Mouse (Mus musculus): Measurements from ENCODE around the gene Kif5a.
A peak's percentile ranks its signal among the peaks of the same experiment; 100 is the strongest.

Kif5a gene

DNA sequence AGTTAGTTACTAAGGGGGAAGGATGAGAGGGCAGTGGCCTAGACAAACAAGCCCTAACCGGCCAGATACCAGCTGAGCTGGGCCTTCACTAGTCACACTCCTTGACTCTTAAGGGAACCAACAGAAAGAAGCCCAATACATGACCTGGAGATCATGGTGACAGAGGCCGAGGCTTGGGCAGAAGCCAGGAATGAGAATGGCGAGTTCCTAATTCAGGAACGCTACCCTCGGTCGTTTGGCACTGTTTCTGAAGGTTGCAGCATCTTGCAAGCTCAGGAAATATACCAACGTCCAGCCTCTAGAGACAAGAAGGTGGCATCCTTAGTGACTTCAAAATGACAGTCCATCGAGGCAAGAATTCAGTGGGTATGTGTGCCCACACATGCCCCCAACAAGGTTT, 1.2 kb upstream of the Kif5a start:
- DNase-seq, result no peak

DNA sequence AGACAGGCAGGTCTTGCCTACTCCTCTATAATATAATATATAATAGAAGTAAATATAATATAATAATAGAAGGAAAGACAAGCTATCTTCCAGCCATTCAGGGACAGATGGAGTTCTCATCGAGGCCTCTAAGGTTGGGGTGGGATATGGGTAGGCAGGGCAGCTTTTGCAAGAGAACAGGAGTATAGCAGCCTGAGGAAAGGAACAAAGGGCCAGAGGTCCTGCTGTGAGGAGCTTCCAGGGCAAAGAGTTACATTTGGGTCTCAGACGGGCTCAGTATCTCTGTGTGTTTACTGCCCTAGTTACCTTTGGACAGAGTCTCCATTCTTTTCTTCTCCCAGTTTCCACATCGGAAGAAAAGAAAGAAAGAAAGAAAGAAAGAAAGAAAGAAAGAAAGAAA, 483 bp upstream of the Kif5a start:
- no peak for DNase-seq

DNA sequence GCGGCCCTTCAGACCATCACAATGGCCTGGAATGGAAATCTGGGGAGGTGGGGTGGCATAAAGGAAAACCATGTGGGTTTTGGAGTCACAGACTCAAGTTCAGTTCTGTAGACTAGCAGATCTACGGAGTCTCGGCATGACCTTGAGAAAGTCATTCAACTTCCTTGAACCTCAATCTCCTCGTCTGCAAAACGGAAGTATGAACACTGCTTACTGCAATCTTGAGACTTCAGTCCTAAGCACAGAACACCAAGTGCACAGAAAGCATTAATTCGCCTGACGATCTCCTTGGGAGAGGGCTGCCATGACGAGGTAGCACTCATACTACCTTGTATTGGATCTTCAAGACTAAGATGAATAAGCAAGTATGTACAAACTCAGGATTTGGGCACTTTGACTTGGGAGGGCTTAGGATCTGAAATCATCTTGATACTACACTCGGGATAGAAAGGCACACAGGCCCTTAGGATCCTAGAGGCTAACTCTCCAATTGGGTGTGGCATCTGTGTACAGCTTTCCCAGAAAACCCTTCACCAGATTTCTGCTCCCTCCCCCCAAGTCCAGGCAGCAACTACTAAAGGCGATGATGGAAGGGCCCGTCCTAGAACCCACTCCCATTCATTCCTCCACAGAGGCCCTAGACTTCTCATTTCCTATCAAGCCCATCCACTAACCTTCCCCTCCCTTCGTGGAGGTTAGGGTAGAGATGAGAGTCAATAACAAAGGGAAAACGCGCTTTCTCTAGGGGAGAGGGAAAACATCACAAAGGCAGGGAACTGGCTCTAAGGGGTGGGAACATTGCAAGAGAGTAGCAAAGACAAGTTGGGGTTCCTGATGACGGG, 1.2 kb downstream of the Kif5a start:
- no peak for DNase-seq

DNA sequence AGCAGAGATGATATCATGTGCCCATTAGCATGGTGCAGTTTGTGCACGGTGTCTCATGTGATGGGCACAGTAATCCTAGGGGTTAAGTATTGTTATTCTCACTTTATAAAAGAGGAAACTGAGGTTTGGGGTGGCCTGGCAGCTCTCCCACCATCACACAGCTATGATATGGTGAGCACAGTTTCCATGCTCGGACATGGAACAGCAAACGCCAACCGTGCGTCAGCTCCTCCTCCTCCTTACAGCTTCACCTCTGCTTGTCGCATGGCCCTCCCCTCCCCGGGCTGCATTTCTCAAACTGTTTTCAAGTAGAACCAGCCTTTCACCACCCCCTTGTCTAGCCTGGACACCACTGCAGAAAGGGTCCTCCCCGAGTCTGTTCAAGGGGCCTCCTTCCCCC, 4.7 kb downstream of the Kif5a start:
- DNase-seq, result no peak

DNA sequence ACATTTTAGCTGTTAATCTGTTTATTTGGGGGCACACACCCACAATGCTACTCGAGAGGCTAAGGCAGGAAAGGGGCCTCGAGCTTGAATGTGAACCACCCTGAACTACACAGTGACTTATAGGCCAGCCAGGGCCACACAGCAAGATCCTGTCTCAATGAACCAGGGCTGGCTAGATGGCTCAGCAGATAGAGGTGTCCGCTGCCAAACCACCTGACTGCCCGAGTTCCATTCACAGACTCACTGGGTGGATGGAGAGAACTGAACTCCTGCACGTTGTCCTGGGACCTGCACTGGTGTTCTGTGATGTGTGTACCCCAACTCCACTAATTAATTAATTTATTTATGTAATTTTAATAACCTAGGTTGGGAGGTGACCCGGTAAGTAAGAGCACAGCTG, 5.4 kb downstream of the Kif5a start:
- DNase-seq, result no peak

DNA sequence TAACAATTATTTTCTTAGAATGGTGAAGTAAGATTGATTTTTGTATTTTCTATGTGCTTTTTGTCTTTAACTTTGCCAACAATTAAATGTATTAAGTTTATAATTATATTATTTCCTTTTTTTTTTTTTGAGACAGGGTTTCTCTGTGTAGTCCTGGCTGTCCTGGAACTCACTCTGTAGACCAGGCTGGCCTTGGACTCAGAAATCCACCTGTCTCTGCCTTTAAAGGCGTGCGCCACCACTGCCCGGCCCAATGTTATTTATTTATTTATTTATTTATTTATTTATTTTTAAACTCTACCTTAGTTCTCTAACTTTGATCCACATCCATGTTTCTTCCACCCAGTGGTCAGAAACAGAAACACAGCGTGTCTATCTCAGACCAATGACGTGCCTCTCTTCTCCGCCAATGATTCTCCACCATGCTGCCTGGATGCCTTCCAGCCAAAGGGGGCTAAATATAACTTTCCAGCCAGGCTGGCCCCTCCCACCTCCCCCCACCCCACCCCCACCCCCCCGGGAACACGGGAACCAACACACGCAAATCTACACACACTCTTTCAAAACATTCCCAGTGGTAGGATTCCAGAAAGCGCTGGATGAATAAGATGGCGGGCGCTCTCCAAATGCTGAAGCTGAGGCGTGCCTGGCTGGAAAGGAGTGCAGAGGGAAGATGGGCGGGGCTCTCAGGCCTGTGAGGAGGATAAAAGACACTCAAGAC, 7.4 kb downstream of the Kif5a start:
- no peak for DNase-seq

DNA sequence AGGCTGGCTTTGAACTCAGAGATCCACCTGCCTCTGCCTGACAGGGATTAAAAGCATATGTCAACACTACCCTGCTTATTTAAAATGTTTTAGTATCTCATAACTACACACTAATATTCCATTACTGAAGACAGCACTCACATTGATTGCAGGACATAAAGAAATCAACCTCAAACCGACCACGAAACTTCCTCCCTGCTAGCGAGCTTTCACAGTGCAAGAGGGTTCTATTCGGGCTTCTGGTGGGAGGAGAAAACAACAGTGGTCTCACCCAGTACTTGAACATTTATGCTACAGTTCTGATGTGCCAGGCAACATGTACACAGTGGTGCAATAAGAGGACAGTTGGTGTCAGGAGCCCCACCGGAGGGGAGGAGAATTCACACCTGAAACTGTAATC, 12.3 kb downstream of the Kif5a start:
- no peak for DNase-seq

DNA sequence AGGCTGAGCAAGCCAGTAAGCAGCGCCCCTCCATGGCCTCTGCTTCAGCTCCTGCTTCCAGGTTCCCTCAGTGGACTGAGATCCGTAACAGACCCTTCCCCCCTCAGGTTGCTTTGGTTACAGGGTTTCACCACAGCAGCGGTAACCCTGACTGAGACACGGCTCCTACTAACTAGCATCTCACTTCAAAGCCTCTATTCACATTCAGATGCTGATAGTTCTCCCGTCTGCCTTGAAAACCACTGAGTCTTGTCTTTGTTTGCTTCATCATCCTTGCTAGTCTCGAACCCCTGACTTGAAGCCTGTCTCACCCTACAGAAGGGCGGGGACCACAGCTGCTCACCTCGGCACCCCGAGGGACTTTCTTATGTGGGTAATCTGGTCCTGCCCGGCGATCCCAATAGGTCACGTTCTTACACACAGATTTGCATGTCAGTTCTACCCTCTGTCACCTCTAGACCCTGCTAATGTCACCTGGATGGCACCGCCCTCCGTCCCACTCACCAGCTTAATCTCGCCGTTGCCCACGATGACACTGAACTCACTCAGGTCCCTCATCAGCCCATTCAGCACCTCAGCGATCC, 24.8 kb downstream of the Kif5a start:
- DNase-seq, result no peak

DNA sequence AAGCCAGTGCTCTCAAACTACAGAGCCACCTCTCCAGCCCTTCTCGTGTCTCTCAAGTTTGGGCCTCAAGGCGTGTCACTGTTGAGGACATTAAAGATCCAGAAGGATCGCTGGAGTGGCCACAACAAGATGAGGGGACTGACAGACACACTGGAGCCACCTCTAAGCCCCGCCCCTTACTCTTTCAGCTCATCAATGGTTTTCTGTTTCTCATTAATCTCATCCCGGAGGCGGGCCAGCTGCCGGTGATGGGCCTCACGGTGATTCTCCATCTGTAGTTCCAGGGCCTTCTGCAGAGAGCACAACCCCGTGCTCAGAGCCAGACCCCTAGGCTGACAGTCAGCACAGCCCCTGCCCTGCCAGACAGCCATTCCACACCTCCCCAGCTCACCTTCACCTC, 26.6 kb downstream of the Kif5a start:
- DNase-seq, result no peak

DNA sequence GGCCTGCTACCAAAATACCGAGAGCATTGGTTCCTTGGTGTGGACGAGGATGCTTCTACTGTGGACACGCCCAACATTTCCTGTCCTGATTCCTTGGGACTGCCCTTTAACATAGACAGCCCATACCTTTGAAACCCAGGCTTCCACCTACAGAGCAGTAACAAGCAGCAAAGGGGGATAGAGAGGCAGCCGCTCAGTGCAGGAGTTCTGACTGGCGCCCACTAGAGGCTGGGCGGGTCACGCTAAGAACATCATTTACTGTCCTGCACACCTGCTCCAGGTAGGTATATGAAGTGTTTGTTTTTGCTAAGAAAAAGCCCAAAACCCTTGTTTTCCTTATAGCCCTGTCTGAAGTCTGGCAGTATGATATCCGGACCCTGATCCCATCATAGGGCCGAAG, 30.0 kb downstream of the Kif5a start:
- DNase-seq, result no peak

DNA sequence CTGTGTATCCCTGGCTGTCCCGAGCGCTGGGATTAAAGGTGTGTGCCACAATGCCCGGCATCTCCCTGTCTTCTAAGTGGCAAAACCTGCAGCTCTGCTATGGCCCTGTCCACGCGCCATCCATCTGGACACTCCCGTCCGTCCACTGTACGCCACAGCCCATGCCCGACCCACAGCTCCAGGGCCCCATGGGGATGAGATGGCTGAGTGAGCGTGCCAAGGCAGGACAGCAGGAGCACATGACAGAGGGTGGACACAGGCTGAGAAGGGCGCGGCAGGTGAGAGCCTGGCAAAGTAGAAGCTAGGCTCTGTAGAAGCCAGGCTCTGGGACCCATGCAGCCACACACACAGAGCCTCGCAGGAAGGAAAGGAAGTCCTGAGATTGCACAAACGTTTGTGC, 31.4 kb downstream of the Kif5a start:
- DNase-seq, result no peak

DNA sequence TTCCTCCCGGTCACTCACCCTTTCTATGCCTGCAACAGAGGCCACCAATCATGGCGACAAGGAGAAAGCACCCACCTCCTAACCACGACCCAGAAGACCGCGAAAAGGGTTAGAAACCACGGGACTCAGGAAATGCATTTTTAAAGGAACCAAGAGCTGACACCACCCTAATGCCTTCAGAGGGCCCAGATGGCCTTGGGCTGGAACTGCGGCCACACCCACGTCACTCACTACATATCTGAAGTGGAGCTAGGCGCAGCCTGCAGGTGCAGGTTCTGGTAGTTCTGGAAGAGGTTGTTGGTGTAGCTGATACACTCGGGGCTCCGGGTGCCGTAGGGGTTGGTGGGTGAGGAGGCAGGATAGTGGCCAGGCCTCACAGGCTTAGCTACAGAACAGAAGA, 32.5 kb downstream of the Kif5a start:
- DNase-seq, result no peak

DNA sequence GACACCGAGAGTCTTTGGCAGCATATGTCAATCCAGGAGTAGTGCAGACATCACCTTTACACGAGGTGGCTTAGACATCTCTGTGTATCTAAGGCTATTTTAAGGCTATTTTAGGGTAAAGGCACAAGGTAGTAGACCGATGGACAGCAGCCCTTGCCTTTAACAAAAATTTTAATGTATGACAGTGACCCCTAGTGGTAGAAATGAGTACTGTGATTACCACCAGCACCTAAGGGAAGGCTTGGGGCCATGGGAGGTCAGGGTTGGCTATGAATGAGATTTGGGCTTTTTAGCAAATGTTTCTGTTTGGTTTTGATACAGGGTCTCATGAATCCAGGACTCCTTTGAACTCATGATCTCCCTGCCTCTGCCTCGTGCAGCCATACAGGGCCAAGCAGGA, 34.3 kb downstream of the Kif5a start:
- peak; percentile 56 for DNase-seq

DNA sequence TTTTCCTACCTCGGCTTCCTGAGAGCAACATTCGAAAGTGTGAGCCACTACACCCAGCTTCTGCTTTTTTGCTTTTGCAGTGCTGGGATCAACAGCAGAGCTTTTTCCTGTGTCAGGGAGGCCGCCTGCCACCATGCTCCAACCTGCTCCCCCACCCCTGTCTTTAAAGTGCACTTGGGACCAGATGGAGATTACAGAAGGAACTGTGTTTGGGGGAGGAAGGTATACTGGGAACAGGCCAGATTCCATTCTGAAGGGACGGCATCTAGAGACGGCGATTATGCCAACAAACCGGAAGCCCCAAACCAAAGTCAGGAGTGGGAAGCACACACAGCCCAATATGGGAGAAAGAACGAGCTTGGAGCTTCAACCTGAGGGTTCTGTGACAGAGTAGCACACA, 36.0 kb downstream of the Kif5a start:
- DNase-seq, result no peak

DNA sequence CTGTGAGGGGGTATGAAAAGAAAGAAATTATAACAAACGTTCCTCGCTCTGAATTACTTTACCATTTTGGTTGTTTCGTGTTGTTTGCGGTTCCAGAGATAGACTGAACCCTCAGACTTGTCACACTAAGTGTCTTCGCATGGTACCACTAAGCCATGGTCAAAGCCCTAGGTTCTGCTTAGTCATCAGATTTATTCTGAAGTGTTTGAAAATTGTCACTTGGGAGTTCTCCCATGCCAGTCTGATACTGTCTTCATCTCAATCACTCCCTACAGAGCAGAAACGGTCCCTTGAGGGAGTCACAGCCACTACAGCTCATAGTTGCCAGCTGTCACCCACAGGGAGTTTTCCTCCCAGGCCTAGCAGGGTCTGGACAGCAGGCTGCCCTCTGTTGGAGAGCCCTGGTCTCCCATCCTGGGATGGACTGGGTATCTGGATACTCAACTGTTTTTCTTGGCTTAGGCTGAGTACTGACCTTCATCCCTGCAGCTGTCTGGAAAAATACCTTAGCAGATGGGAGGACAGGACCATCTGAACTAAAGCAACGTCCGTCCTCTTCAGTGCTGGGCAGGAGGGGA, 36.7 kb downstream of the Kif5a start:
- no peak for DNase-seq

DNA sequence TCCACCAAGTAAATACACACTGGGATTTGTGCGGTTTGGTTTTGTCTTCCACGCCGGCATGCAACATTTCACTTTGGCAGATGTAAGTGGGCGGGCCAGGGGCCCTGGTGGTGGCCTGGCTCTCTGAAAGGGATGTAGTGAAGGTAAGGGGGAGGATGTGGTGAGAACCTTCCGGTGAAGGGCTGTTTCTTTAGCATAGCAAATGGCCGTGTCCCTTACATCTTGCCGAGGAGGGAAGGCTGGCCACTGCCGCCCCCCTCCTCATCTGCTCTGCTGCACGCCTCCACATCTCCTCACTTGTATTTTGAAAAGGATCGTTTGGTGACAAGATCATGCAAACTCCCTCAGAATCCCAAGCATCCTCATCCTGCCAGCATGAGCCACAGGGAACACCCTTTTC, 37.4 kb downstream of the Kif5a start:
- peak; percentile 74 for DNase-seq

DNA sequence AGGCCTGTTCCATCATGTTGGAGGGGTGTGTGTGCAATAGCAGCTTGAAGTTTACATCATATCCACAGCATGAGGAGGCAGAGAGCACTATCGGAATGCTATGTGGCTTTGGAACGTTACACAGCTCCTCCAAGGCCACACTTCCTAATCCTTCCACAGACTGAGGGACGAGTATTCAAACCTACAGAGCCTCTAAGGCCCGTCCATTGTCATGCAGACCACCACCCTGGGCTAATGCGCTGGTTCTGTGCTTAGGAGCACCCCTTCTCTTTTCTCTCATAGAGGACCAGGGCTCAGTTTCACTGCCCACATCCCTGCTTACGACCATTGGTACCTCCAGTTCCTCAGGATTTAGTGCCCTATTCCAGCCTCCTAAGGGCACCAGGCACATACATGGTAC, 37.9 kb downstream of the Kif5a start:
- DNase-seq, result no peak

DNA sequence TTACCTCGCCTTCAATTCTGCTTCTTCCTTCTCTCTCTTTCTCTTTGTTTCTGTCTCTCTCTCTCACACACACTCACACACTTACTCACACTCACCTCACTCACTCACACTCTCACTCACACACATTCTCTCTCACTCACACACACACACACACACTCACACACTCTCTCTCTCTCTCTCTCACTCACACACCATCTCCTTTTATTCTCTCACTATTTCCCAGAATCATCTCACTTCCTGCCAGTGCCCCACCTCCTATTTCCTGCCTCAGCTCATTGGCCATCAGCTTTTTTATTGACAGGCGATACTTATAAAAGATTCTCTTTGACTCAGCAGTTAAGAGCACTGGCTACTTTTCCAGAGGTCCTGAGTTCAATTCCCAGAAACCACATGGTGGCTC, 44.8 kb downstream of the Kif5a start:
- DNase-seq, result no peak

DNA sequence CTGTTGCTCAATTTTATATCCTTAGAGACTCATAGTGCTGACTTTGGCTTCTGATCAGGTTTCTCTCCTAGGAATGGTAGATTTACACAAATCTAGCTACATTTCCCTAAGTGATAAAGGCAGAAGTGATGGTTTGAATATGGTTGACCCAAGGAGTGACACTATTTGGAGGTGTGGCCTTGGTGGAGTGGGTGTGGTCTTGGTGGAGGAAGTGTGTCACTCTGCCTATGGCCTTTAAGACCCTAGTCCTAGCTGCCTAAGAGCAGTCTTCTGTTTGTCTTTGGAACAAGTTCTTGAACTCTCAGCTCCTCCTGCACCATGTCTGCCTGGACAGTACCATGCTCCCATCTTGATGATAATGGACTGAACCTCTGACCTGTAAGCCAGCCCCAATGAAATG, 46.0 kb downstream of the Kif5a start:
- DNase-seq, result no peak

DNA sequence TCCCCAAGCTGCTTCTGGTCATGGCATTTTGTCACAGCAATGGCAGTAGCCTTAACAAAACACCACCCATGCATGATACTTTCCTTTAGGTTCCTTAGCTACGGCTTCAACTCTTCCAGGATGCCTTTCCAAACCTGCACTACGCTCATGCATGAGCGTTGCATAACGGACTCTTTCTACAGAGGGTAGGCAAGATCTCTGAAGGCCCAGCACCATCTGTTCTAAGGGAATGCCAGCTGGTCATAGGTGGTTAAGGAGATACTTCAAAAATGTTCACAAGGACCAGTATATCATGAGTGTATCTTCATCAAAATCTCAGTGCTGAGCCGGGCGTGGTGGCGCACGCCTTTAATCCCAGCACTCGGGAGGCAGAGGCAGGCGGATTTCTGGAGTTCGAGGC, 46.7 kb downstream of the Kif5a start:
- DNase-seq, result peak; percentile 69

DNA sequence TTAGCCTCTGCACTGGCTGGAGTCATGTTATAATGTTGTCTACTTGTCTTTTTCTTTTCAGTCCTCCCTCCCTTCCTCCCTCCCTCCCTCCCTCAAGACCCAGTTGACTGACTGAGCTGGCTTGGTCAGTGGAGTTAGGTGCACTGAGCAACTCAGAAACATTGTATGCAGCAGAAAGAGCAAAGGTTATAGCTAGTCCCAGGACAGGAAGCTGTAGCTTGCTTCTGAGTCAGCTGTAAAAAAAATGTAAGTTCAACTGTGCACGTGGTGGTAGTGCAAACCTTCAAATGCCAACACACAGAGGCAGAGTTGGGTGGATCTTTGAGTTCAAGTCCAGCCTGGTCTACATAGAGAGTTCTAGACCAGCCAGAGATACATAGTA, 48.7 kb downstream of the Kif5a start:
- no peak for DNase-seq

DNA sequence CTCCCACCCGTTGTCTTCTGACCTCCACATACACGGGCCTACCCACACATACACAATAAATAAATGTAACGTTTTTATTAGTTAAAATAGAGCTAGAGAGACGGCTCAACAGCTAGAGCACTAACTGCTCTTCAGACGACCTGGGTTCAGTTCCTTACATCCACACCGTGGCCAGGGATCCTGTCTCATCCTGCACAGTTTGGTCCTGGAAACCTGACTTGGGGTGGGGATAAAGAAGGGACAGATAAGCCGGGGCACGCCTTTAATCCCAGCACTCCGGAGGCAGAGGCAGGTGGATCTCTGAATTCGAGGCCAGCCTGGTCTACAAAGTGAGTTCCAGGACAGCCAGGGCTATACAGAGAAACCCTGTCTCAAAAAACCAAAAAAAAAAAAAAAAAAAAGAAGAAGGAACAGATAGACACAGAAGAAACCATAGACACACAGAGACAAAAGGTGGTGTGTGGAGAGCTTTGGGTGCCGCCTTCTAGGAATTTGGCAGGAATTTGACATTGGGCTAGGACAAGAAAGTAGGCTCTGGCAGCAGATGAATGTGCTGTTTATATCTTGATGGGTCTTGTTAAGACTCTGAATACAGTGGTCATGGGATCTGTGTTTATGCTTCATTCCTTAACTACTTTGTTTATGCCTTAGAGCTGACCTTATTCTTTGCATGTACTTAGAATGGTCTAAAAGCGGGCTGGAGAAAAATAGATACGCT, 49.3 kb downstream of the Kif5a start:
- no peak for DNase-seq

DNA sequence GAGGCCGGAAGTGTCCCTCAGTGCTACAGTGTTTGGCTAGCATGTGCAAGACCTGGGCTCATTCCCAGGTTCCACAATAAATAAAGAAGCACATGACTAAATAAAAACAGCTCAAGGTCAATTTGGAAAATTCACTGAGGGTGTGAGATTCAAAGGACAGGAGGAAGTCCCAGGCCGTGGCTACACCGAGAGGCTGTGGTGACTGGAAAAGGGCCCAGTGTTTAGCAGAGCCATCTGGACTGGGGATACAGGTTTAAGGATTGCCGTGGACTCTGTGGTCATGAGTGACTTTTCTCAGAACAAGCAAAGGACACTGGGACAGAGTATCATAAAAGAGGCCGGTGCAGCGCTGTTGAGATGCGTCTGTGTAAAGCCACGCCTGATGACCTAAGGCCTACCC, 49.9 kb downstream of the Kif5a start:
- no peak for DNase-seq

All from right cerebral cortex, adult 18-20 months (tissue).